Mouse (Mus musculus) CD4-positive, CD25-positive, alpha-beta regulatory T cell, adult 2 months (primary cell): ENCODE data around the gene Sgf29.
"Not testable (repeated sequence)": the region's sequence is repeated elsewhere in the genome, so short reads cannot be mapped to it uniquely, and the experiment has no call there.

Experiments
- DNase-seq: peaks from one replicate; pipeline ENCODE4 v3.0.0-alpha.2; 2012; ENCODE audit warnings: low read depth, low spot score

The Sgf29 gene

GRCm38 (mm10) chr7:126679683-126680082 lies 30.6 kb downstream of the Sgf29 start:
- DNase-seq: no peak

- no peak for DNase-seq
Observed at GRCm38 (mm10) chr7:126681221-126681620, 32.1 kb downstream of the Sgf29 start.

GRCm38 (mm10) chr7:126688156-126688555 lies 39.0 kb downstream of the Sgf29 start:
- not testable (repeated sequence) for DNase-seq

- DNase-seq: no peak
Observed at GRCm38 (mm10) chr7:126689021-126689420, 39.9 kb downstream of the Sgf29 start.

GRCm38 (mm10) chr7:126690737-126691136 lies 41.6 kb downstream of the Sgf29 start:
- DNase-seq: no peak

- no peak for DNase-seq
Observed at GRCm38 (mm10) chr7:126691676-126692075, 42.6 kb downstream of the Sgf29 start.

GRCm38 (mm10) chr7:126692426-126692825 lies 43.3 kb downstream of the Sgf29 start:
- DNase-seq: no peak

GRCm38 (mm10) chr7:126693256-126693655 lies 44.1 kb downstream of the Sgf29 start:
- peak; percentile 93 for DNase-seq

- DNase-seq: no peak
Observed at GRCm38 (mm10) chr7:126693781-126694180, 44.7 kb downstream of the Sgf29 start.

- DNase-seq: no peak
Observed at GRCm38 (mm10) chr7:126694441-126695051, 45.4 kb downstream of the Sgf29 start.

GRCm38 (mm10) chr7:126695210-126695611 lies 46.1 kb downstream of the Sgf29 start, which contains the start of gene Bola2:
TSS of gene Bola2 (plus strand) at chr7:126695401.
- DNase-seq: peak; percentile 87

- peak; percentile 95 for DNase-seq
Observed at GRCm38 (mm10) chr7:126695631-126696207, 46.6 kb downstream of the Sgf29 start, which contains the start of gene Slx1b. TSS of gene Slx1b (minus strand) at chr7:126695784.

- no peak for DNase-seq
Observed at GRCm38 (mm10) chr7:126696303-126696702, 47.2 kb downstream of the Sgf29 start.

- DNase-seq: peak; percentile 38
Observed at GRCm38 (mm10) chr7:126696886-126697285, 47.8 kb downstream of the Sgf29 start.

- peak; percentile 50 for DNase-seq
Observed at GRCm38 (mm10) chr7:126697838-126698237, 48.7 kb downstream of the Sgf29 start.

GRCm38 (mm10) chr7:126700063-126701015 lies 51.2 kb downstream of the Sgf29 start:
- peak; percentile 33 for DNase-seq

GRCm38 (mm10) chr7:126701070-126701469 lies 52.0 kb downstream of the Sgf29 start:
- DNase-seq: peak; percentile 97

- DNase-seq: no peak
Observed at GRCm38 (mm10) chr7:126701559-126702357, 52.6 kb downstream of the Sgf29 start.

GRCm38 (mm10) chr7:126702358-126702757 lies 53.2 kb downstream of the Sgf29 start:
- DNase-seq: peak; percentile 88

GRCm38 (mm10) chr7:126702861-126703756 lies 54.0 kb downstream of the Sgf29 start:
- peak; percentile 74 for DNase-seq
